Mouse (Mus musculus): ENCODE results near the gene Hoxb5.

DNA sequence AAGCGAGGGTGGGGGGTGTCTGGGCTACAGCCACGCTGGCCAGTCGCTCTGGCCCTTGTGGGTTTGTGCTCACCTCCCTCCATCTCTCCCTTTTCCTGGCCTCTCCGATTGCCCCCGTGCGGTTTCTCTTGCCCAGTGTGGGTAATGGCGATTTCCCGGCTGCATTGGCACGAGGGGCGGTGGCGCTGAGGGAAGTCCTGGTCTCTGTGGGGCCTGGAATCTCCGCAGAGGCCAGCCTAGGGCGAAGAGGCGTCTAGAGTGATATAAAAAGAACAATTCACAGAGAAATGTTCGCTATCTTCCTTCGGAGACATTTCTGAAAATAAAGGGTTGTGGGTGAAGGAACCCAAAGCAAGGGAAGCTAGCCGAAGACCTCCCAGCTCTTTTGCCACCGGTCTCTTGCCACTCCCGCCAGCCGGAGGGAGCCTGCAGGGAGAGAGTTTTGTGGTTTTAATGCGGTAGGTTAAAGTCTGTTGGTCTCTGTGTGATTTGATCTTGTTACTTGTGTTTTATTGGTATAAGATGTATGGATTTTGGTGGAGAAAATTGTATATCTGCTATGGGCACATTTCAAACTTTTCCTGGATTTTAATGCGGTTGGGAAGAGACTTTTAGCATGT lies 9.7 kb upstream of the Hoxb5 start:
- TF ChIP-seq TAL1 (IDR thresholded peaks at IDR 0.05; ENCODE audit: low read length) (no peak), GATA1 (IDR thresholded peaks at IDR 0.05; ENCODE audit: low read length) (no peak)

All from erythroblast, embryonic 14.5 days (primary cell).